Mouse (Mus musculus) bone marrow, adult 2 months (tissue): Measurements from ENCODE around the gene Gm6614.

Experiments used
- CTCF ChIP-seq: fragments of 200-500 bp; IDR thresholded peaks from 2 replicates; pipeline ENCODE4 v1.5.1; 2011; ENCODE audit warnings: low read length, control low read depth; ENCODE audit not compliant: control insufficient read depth, insufficient read depth
- POLR2A ChIP-seq: fragments of 200-500 bp; IDR thresholded peaks from 2 replicates; pipeline ENCODE4 v1.6.1; 2011; ENCODE audit warnings: low read depth, mild to moderate bottlenecking, control low read depth, low read length, borderline replicate concordance; ENCODE audit not compliant: control insufficient read depth

- TF ChIP-seq CTCF: no peak
- TF ChIP-seq POLR2A: no peak
Measured at GRCm38 (mm10) chr6:141984644-141985043, 26.6 kb downstream of the Gm6614 start.
